Mouse (Mus musculus) testis, adult 2 months (tissue): ENCODE results near the gene Pecam1.

Source experiments
- CTCF ChIP-seq: fragments of 200-500 bp; IDR thresholded peaks from 2 replicates; pipeline ENCODE4 v1.5.1; 2012; ENCODE audit warnings: low read depth, mild to moderate bottlenecking, inconsistent platforms, low read length, moderate library complexity; ENCODE audit not compliant: control insufficient read depth, insufficient read depth, insufficient replicate concordance
- POLR2A ChIP-seq: fragments of 200-500 bp; IDR thresholded peaks from 2 replicates; pipeline ENCODE4 v1.6.1; 2012; ENCODE audit warnings: low read depth, mild to moderate bottlenecking, inconsistent platforms, low read length, moderate library complexity; ENCODE audit not compliant: control insufficient read depth

- TF ChIP-seq CTCF (no peak), POLR2A (no peak)
Observed at GRCm38 (mm10) chr11:106789649-106790048, 39.2 kb upstream of the Pecam1 start.
